Mouse (Mus musculus) T-cell, adult 2 months (primary cell): ENCODE measurements around the gene Bard1.

Source experiments
- DNase-seq: peaks from one replicate; pipeline ENCODE4 v3.0.0; 2022; ENCODE audit warnings: low spot score

Bard1 gene

DNA sequence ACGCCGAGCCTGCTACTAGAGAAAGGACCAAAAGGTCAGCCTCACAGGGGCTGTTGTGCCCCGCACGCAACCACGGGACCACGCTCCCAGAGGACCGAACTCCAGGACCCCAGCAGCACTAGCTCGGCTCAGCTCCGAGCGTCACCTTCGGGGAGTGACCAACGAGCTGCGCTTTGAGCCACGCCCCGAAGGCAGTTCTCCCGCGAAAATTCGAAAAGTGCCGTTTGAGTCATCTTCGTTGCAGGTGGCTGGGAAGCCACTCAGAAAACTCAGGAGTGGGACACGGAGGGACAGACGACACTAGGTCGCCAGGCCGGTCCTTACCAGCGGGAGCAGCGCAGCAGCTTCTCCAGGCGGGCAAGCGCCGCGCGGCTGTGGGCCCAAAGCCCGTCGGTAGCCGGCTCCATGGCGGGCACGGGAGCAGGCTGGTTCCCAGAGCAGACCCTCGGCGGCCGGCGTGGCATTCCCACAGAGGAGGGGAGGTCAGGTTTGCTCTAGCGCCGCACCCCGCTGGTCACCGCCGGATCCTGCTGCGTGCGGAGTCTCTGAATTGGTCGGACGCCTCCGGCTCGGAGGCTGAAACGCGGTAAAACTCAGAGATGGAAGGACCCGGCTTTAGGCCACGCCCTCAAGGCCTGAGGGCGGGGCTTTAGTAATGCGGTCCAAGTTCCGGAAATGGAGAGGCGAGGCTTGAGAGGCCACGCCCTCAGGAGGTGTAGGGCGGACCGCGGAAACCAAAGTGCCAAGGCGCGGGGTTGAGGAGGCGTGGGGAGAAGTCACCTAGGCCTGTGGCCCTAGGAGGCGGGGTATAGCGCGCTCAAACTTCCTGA is at the start of gene Bard1:
Gene Bard1, minus strand, starts transcription at position 803 of the 830 bp plus-strand sequence.
- peak; percentile 99 for DNase-seq

DNA sequence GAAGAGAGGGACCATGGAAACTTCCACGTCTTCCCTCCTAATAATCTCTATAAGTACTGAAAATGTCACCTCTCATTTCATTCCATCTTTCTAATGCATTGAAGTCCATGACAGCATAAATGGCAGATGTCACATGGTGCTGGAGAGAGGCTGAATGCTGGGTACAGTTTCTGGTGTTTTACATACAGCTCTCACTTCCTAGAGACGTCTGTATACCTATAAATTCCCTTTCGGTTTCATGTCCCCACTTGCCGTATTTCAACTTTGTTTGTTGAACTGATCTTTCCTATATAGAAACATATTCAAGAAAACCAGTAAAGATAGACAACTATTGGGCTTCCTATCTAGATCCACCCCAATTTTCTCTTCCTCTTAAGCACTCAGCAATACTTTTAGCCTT is 24.2 kb upstream of the Bard1 start:
- DNase-seq, result no peak

DNA sequence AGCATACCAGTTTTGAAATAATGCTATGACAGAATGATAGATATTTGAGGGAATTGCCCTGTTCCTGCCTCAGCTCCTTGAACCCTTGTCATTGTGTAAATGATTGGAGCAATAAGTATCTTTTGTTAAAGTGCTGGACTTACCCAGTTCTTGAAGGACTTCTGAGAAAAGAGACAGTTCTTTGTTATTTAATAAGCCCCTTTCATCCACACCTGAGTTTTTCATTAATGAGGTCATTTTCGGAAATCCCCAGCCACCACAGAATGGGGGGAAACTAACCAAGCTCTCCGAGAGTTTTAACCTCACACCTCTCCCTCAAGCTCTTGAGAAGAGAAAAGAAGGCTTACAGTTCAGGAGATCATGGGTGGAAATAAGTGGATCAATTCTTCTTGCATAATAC is 15.6 kb upstream of the Bard1 start:
- no peak for DNase-seq

DNA sequence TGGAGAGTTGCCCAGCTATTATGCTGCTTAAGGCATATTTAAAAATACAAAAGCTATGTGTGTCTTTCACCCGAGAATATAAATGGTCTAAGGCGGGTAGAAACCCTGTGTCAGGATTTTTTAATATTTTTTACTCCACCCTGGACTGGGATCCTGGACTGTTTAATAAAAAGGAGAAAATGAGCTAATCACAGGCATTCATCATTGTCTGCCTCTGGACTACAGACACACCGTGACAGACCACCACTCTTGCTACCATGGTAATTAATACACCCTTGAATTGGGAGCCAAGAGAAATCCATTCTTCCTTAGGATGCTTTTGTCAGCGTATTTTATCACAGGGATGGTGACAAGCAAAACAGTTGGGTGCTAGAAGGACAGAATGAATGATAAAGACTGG is 14.3 kb upstream of the Bard1 start:
- no peak for DNase-seq

DNA sequence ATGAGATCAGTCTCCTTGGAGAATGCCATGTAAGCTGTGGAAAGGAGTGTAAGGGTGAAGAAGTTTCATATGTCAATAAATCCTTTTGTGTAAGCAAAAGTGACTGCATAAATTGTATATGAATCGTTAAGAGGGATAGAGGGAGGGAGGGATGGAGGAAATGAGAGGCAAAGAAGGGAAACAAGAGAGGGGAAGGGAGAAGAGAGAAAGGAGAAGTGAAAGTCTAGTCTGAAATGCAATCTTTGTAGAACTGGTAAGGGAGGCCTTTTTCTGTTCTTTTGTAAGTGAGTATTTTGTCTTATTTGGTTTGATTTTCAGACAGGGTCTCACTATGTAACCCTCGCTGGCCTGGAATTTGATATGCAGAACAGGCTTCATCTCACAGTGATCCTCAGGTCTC is 12.8 kb upstream of the Bard1 start:
- no peak for DNase-seq

DNA sequence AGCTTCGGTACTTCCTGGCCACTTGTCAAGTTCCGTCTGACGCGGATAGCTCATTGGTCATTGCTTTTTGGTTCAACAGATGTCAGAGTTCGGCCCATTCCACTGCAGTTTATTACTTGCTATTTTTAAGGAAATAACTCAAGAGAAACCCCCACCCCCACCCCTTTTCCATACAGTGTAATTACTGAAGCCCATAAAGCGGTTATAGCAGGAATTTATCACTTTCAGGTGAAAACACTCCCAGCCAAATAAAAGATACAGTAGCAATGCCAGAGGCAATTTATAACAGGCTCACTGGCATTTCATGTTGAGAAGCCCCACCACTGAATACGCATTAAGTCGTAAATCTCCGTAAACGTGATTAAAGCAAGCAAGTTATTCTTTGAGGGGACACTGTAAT is 6.9 kb upstream of the Bard1 start:
- no peak for DNase-seq

DNA sequence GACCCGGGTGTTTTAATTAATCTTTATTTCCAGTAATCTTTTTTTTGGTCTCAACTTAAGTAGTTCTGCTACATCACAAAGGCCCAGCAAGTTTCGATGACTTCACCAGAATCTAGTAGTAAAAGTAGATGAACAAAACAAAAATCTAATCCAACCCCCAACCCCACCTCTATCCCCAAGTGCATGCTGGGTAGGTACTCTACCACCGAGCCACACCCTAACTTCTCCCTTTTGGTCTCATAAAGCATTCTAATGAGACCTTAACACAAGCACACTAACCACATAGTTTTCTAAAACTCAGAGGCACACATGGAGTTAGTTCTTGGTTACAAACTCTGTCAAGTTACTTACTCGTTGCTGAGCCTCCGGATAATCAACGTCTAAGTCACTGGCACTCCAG is 3.2 kb upstream of the Bard1 start:
- no peak for DNase-seq

DNA sequence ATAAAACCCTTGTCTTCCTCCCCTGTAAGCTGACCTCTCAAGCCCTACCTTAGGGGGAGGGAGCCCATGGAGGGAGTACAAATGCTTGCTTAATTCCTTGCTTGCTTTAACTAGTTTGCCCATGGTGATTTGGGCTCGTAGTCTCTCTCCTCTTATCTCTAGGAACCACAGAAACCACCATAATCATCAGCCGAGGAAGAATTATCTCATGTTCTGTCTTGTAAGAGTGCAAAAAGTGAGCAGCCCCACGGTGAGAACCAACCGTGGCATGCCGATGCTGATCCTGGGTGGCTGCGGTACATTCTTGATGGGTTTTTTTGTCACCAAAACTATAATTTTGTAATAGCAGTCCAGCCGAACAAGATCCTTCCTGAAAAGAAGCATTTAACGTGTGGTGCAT is 2.8 kb upstream of the Bard1 start:
- DNase-seq, result no peak

DNA sequence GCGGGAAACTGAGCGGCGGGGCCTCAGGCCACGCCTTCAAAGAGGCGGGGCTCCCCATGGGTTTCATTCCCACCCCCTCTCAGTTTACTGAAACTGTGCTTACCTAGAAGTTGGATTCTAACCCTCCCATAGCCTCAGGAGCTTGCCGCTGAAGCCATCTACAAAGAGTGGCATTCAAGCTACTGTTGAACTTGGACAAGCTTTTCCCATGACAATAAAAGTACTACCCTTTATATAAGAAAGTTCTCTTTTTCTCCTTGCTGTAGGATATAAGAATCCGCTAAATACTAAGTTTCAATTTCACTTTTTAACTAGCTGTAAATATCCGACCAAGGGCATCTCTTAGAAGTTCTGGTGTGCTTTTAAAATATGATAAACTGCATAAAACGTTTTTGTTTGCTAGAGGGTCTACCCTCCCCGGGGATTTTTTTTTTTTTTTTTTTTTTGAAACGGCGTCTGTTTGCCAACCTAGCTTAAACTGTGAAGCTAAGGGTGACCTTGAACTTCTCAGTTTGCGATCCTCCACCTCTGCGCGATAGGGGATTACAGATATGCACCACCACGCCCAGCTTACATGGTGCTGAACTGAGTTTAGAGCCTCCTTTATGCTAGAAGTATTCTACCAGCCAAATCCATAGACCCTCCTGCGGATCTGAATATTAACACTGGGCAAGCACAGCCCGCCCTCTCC is 373 bp upstream of the Bard1 start:
- DNase-seq, result peak; percentile 9

DNA sequence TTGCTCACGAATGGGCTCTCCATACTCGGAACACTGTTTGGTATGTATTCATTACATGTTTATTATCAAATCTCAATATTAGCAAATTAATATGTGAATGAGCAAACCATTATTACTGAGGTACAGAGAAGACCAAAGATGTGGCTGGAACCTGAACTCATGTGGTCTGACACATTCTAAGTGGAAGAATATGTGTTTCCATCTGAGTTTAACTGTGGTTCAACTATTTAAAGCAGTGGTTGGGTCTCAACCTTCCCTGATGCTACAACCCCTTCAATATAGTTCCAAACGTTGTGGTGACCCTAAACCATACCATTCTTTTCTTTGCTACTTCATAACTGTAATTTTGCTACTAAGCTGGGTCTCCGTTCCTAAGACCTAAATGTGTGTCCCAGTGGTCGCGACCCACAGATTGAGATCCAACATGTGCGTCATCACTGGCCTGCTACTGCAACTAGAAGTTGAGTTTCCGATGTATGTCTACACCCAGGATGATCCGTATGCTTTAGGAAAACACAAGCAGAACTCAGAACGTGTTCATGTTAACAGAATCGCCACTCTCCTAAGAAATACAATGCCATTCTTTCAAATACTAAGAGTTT is 1.5 kb downstream of the Bard1 start:
- no peak for DNase-seq

DNA sequence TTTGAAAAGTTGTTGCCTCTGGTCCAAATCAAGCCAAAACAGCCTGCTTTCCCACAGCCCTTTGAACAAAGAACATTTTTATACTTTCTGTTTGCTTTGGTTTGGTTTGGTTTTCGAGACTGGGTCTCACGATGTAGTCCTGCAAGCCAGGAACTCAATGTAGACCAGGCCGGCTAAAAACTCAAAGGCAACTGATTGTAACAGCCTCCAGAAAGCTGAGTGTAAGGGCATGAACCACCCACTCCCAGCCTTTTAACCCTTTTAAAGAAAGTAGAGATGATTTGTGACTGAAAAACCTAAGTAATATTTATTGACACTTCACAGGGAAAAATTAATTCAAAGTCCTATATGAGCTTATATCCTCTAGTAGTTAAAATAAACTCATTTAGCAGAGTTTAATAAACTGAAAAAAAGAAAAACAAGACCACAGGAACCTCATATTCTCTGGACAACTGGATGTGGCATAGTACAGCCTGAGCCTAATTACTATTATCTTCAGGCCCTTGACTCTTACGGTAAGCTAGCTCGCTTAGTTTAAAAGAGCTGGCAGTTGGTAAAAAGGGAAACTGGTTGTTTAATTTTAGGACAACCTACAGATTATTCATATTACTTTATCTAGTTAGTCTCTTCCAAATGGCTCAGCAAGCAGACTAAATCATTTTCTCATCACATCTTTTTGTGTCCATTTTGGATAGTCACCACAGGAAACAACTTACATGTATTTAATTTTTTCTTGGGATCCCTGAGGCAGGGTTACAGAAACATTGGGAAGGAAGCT is 2.2 kb downstream of the Bard1 start:
- DNase-seq, result no peak

DNA sequence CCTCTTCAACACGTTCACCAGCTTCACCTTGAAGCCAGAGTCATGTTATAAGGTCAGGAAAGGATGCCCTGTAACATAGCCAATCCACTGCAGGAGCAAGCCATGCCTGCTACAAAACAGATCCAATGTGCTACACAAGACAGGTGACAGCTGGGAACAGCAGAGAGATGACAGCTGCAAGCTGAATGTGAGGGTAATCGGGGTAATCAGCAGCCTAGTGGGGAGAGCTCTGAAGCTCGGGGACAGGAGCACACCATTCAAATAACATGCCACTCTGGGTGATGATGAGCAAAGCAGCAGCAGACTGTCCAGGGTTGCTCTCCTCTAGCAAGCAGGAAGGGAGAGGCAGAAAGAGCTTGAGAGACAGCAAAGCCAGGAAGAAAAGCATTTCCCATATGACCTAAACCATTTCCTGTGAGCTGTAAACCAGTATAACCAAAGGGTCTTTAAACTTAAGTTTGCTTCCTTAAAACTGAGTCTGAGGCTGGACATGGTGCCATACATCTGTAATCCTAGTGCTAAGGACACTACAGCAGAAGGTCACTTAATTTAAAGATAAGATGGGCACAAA is 2.9 kb downstream of the Bard1 start:
- DNase-seq, result peak; percentile 15

DNA sequence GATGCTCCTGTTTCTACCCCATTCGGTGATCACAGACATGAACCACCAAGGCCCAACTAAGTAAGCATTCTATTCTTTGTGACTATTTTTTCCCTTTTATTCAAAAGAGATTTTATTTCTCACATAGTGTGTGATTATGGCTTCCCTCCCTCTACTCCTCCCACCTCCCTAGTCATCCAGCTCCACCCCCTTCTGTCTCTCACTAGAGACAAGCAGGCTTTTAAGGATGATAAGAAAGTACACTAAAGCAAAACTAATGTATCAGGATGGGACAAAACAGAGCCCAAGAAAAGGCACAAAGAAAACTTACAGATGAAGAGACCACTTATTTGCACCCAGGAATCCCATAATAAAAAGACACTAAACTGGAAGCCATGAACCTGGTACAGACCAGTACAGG is 6.9 kb downstream of the Bard1 start:
- no peak for DNase-seq

DNA sequence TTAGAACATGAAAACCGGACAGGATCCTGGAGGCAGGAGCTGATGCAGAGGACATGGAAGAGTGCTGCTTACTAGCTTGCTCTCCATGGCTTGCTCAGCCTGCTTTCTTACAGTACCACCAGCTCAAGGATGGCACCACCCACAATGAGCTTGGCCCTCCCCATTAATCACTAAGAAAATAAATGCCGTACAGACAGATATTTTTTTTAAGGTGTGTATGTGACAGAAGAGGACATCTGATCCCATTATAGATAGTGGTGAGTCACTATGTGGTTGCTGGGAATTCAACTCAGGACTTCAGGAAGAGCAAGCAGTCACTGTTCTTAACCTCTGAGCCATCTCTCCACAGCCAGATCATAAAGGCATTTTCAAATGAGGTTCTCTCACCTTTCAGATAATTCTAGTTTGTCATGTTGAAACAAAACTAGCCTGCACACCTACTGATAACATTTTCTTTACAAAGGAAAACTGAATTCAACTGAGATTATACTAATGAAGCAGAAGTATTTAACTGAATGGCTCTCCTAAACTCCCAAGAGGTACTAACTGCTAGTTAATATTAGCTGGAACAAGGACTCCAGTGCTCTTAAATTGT is 7.6 kb downstream of the Bard1 start:
- DNase-seq, result no peak

DNA sequence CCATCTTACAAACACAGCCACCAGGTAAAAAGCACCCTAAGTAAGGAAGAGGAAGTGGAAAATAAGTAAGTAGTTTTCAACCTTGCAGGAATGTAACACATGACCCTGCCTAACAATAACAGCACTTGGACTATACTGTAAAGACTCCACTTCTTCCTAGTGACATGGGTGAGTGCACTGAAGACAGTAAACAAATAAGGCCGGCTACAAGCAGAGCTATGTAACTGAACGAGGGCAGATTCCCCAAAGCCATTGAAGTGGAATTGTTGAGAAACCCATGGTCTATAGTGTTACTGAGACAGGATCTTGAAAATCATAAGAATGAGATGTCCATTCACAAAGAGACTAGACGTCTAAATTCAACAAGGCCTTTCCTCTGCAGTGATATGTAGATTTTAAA is 27.3 kb downstream of the Bard1 start:
- no peak for DNase-seq

DNA sequence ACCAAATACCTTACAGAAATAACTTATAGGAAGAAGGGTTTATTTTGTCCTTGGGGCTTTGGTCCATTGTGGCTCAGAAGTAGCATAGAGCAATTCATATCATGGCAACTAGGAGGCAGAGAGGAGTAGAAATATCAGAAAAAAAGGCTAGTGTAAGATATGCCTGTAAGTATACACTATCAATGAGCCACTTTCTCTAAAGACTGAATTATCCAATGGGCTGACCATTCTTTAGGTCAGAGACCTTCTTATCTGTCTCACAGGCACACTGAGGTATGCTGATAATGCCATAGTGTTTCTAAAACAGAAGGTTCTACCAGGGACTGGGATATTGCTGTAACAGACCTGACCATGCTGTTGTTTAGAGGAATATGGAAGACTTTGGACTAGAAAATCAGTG is 32.2 kb downstream of the Bard1 start:
- no peak for DNase-seq

DNA sequence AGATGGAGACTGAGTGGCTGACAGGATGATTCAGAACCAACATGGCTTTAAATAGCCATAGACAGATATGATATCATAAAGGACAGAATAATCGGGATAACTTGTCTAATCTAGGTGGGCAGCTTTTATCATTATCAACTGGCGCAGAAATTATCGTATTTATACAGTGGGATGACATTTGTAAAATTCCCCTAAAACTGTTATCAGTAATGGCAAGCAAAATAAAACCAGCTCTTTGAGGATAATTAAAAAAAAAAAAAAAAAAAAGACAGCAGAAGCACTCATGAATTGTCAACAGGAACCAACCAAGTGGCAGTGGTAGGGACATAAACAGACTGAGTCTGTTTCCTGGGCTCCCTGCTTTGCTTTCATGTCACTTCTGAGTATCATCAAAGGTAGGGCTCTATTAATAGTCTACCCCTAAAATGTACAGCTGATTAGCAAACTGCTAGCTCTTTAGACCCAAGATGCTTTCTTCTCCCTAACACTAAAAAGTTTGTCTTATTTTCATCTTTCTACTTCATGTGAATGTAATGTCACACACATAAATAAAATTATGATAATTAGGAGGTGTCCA is 34.1 kb downstream of the Bard1 start:
- DNase-seq, result no peak

DNA sequence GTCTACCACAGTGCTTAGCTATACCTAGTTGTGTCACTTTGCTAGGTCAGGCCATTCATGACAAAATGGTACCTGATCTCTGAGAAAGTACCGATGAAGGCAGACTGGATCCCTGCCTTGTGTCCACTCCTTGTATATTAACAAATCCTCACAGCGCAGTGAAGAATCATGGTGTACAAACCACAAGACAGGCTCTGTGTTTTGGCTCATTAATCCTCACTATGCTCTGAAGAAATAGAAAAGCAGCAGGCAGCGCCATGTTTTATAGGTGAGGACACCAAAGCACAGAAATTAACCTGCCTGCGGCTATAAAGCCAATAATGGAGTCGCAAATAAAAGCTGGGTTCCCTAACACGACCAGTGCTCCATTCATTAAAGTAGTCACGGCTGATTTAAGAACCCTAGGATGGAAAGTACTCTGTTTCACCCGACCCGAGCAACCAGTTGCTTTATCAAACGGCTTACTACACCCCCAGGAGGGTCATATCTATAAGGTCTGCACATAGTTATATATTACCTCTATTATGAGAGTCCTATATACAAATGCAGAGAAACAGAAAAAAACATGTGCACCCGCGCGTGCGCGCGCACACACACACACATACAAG is 39.0 kb downstream of the Bard1 start:
- no peak for DNase-seq

DNA sequence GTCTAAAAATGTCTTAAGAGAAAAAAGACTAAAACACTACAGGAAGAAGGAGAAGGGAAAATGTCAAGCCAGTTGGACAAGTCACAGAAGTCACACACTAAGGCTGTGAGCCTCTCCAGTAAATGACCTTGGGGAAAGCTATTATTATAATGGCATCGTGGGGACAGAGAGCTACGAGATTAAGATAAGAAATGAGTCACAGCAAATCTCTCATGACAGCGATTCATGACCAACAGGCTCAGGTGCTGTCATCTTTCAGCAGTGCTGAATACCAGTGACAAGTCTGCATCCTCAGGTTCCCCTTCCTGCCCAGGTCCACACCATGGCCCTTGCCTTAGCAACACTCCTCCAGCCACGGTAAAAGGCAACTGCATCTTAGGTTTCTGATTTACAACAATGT is 46.8 kb downstream of the Bard1 start:
- DNase-seq, result no peak

DNA sequence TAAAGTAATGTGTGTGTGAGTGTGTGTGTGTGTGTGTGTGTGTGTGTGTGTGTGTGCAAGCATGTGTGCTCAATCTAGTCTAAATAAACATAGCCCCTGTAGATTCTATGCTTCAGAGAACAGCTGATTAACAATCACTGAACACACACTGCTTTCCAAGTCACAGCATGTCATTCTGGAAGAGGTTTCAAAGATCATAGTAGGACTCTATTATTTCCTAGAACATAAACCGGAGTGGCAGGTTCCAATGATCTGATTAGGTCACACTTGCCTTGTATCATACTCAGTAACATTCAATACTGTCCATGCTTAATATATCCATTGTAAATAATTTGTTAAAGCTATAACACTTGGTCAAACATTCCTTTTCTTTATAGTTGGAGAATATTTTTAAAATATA is 47.5 kb downstream of the Bard1 start:
- DNase-seq, result no peak

DNA sequence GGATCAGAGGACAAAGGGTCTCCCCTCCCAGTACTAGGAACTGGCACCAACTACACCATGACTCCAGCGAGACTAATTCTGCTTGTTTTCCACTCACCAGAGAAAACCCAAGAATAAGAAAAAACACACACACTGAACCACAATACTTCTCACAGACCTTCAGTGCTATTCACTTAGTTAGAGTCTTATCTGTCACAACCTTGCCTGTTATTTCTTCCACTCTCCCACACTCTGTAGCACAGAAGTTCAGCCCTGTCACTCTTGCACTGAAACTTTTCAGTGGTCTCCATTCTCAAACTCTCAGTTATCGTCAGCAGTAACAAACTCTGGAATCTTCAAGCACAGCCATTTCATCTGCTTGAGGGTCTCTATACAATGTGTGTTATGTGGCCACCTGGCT is 50.2 kb downstream of the Bard1 start:
- no peak for DNase-seq
